Mouse (Mus musculus): ENCODE results near the gene Isg20.

Gene Isg20

GRCm38 (mm10) chr7:78909026-78909425 is 4.2 kb upstream of the Isg20 start:
- DNase-seq = no peak

GRCm38 (mm10) chr7:78910336-78911098 is 2.7 kb upstream of the Isg20 start:
- DNase-seq = peak; percentile 88

GRCm38 (mm10) chr7:78911209-78911608 is 2.0 kb upstream of the Isg20 start:
- peak; percentile 80 for DNase-seq

- peak; percentile 91 for DNase-seq
These were observed 811 bp upstream of the Isg20 start for GRCm38 (mm10) chr7:78912253-78912973.

GRCm38 (mm10) chr7:78913649-78914544 is 673 bp downstream of the Isg20 start:
- peak; percentile 99 for DNase-seq

GRCm38 (mm10) chr7:78914545-78914845 is 1.3 kb downstream of the Isg20 start:
- DNase-seq = no peak

- DNase-seq = peak; percentile 92
These were observed 1.8 kb downstream of the Isg20 start for GRCm38 (mm10) chr7:78914896-78915510.

GRCm38 (mm10) chr7:78918686-78919085 is 5.5 kb downstream of the Isg20 start:
- DNase-seq = peak; percentile 88

GRCm38 (mm10) chr7:78922506-78922905 is 9.3 kb downstream of the Isg20 start:
- DNase-seq = peak; percentile 81

- DNase-seq = peak; percentile 93
These were observed 11.1 kb downstream of the Isg20 start for GRCm38 (mm10) chr7:78924300-78924699.

- DNase-seq = no peak
These were observed 11.6 kb downstream of the Isg20 start for GRCm38 (mm10) chr7:78924796-78925195.

GRCm38 (mm10) chr7:78925680-78926079 is 12.5 kb downstream of the Isg20 start:
- no peak for DNase-seq

GRCm38 (mm10) chr7:78926156-78926555 is 12.9 kb downstream of the Isg20 start:
- no peak for DNase-seq

GRCm38 (mm10) chr7:78927266-78927665 is 14.0 kb downstream of the Isg20 start:
- no peak for DNase-seq

- DNase-seq = no peak
These were observed 25.9 kb downstream of the Isg20 start for GRCm38 (mm10) chr7:78938957-78939602.

GRCm38 (mm10) chr7:78940971-78941370 is 27.7 kb downstream of the Isg20 start:
- no peak for DNase-seq

- DNase-seq = no peak
These were observed 29.3 kb downstream of the Isg20 start for GRCm38 (mm10) chr7:78942544-78942943.

GRCm38 (mm10) chr7:78953886-78954572 is 40.8 kb downstream of the Isg20 start:
- no peak for DNase-seq

- no peak for DNase-seq
These were observed 41.4 kb downstream of the Isg20 start for GRCm38 (mm10) chr7:78954619-78955018.

- DNase-seq = no peak
These were observed 41.9 kb downstream of the Isg20 start for GRCm38 (mm10) chr7:78955086-78955485.

- no peak for DNase-seq
These were observed 45.4 kb downstream of the Isg20 start for GRCm38 (mm10) chr7:78958499-78959073.

Measured in heart, adult 11 months (tissue).